Mouse (Mus musculus) stomach, postnatal 0 days (tissue): ENCODE data around the gene Cpm.

ENCODE experiments used
- CTCF ChIP-seq: IDR thresholded peaks from 2 replicates; pipeline ENCODE4 v1.5.1; 2016; ENCODE audit warnings: antibody characterized with exemption, low read depth, mild to moderate bottlenecking, moderate library complexity
- EP300 ChIP-seq: optimal IDR thresholded peaks from 2 replicates; pipeline ENCODE3; 2016; ENCODE audit warnings: antibody characterized with exemption

DNA sequence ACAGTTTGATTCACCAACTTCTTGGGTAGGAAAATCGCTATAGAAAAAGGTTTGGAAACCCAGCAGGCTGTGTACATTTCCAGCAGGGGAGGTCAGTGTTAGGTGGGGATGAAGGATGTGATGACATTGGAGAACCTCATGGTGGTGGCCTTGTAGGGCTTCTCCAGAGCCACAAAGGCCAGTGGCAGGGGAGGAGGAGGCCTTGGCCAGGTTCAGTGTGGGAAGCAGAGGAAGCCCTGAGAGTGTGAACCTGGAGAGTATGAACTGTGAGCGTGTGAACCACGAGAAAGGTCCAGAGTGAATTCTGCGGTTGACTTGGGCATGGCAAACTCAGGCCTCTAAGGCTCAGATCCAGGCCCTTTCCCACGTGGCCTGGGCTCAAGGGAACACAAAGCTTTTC is 99.3 kb downstream of the Cpm start:
- no peak for TF ChIP-seq CTCF
- no peak for TF ChIP-seq EP300
